Mouse (Mus musculus) left cerebral cortex, postnatal 10 days (tissue): ENCODE data around the gene Emid1. TPM values are rescaled to one million over a fixed set of nuclear protein-coding genes. Genes with fewer than 3 reads are reported as not detected.
A peak's percentile ranks its signal among the peaks of the same experiment; 100 is the strongest.
"Not testable (repeated sequence)": the region's sequence is repeated elsewhere in the genome, so short reads cannot be mapped to it uniquely, and the experiment has no call there.

Experiments
- DNase-seq, 2 experiments: peaks; one replicate each; pipeline ENCODE4 v3.0.0; 2021 to 2022; ENCODE audit warnings: low spot score in 2 of 2, mixed read lengths in 1 of 2; ENCODE audit errors: extremely low spot score in 1 of 2
- intact Hi-C: fragments of 180-260 bp; cut with DNase I; formaldehyde crosslinking; loops from one replicate; pipeline ENCODE4 v1.15.1; 2025
- total RNA-seq, 2 experiments: library from RNA; stranded (reverse); gene quantifications; 2 replicates each; pipeline ENCODE4 v1.2.3; 2021

Gene Emid1
- total RNA-seq, 2 experiments from 2014 or later: 49.3 to 54.0 TPM

- intact Hi-C loops, DNase-seq: not testable (repeated sequence)
These were observed 75.2 kb downstream of the Emid1 start for GRCm38 (mm10) chr11:5076843-5077242.

- DNase-seq: no peak
- intact Hi-C loops: no loop called here
These were observed 76.3 kb downstream of the Emid1 start for GRCm38 (mm10) chr11:5075760-5076159.

- no peak for DNase-seq
- intact Hi-C loops: no loop called here
These were observed 77.2 kb downstream of the Emid1 start for GRCm38 (mm10) chr11:5074882-5075281.

DNA sequence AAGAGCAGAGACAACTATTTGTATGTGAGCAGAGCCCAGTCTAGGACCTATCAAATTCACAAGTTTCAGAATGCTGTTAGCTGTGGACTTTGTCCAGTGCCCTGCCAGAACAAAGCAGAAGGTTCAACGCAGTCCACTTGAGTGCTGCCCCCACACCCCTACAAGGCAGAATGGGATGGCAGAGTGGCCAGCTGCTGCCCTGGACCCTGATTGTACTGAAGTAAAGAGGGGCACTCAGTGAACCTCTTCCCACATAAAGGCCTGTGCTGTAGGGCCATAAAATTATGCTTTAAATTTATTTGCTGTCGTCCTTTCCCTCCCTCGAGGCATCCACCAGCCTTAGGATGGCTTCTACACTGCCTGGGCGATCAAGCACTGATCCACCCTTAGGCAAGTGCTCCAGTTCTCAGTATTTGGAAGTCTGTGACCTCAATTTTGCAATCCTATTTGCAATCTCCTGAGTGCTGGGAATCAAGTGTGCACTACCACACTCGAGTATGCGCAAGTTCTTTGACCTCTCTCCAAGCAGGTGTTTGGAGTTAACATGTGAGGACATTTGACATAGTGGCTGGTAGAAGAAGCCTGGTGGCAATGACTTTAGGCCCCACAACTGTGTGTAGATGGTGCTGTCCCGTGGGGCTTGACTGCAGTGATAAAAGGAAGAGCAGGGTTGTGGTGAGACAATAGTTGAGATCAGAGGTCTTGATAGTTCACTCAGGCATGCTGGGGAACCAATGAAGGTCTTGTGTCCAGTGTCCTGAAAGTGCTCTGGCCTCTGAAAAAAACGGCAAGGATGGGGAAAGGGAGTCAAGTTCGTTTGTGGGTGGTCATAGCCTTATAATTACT, 83.7 kb downstream of the Emid1 start:
- intact Hi-C loops: loop anchor here (10.0 kb wide), 1 partner anchor 144 kb away; no protein-coding TSS in a partner anchor
- no peak for DNase-seq

- DNase-seq: no peak
- intact Hi-C loops: loop anchor here (10.0 kb wide), 1 partner anchor 142 kb away; no protein-coding TSS in a partner anchor
These were observed 85.0 kb downstream of the Emid1 start for GRCm38 (mm10) chr11:5067063-5067462.

- intact Hi-C loops: loop anchor here (10.0 kb wide), 1 partner anchor 140 kb away; no protein-coding TSS in a partner anchor
- peak in 1 of 2 experiments; percentile 94 for DNase-seq
These were observed 86.8 kb downstream of the Emid1 start, which contains the start of gene Gas2l1 for GRCm38 (mm10) chr11:5065056-5065821. TSS of gene Gas2l1 (minus strand) at chr11:5065327.

DNA sequence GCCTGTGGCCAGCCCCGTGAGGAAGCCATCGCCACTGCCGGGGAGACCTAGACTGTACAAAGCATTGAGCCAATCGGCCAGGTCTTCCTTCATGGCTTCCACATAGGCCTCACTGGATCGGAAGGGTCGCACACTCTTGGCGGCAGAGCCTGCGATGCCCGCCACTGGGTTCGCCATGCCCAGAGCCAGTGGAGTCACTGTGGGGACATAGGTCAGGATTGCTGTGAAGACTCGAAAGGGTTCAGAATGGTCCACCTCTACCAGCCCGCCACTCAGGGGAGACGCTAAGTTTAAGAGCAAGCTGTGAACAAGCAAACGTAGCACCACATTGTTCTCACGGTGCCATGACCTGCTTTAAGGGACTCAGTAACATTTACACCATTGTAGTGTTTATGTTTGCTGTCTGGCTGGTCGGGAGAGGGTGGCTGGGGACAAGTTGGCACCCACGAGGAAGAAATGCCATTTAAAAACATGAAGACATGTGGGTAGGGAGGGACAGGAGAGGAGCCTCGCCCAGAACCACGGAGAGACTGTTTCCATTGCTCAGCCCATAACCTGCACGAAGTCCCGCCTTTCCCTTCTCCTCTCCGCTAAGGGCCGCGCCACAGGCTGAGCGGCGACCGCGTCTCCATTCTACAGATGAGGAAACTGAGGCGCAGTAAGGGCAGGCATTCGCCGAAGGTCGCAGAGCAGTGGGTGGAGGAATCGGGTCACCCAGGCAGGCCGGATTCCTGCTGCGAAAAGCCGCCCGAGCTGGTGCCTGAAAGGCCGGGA, 87.6 kb downstream of the Emid1 start:
- DNase-seq: no peak
- intact Hi-C loops: loop anchor here (10.0 kb wide), 1 partner anchor 140 kb away; no protein-coding TSS in a partner anchor

DNA sequence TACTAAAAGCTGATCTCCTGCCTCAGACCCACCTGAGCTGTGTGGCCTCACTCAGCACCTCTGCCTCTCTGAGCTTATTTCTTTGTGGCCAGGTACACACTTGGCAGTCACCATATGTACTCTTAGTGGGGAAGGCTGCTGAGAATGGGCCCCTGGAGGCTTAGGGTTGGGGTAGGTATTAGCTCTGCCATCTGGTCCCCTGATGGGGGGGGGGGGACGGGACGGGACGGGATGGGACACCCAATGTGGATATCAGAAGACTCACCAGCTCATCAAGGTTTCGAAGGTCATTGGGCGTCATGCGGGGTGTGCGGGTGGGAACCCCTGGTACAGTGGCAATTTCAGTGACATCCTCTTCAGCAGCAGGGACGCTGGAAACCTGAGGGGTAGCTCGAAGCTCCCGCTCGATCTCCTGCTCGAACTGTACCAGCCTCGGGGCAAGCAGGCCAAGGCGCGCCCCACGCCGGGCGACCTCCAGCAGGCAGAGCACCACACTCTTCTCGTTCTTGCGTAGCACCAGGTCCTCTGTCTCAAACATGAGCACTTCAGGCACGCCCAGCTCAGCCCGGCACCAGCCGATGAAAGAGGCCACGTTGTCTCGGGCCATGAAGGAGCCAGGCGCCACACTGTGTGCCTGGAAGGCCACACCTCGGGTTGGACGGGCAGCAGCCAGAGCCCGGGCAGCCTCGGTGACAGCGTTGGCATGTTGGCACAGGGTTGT, 88.3 kb downstream of the Emid1 start:
- intact Hi-C loops: loop anchor here (10.0 kb wide), 1 partner anchor 139 kb away; no protein-coding TSS in a partner anchor
- DNase-seq: peak in 1 of 2 experiments; percentile 51

GRCm38 (mm10) chr11:5062860-5063505, 89.1 kb downstream of the Emid1 start:
- DNase-seq: no peak
- intact Hi-C loops: loop anchor here (10.0 kb wide), 1 partner anchor 138 kb away; no protein-coding TSS in a partner anchor

GRCm38 (mm10) chr11:5062326-5062725, 89.7 kb downstream of the Emid1 start:
- intact Hi-C loops: loop anchor here (10.0 kb wide), 1 partner anchor 138 kb away; no protein-coding TSS in a partner anchor
- DNase-seq: no peak

DNA sequence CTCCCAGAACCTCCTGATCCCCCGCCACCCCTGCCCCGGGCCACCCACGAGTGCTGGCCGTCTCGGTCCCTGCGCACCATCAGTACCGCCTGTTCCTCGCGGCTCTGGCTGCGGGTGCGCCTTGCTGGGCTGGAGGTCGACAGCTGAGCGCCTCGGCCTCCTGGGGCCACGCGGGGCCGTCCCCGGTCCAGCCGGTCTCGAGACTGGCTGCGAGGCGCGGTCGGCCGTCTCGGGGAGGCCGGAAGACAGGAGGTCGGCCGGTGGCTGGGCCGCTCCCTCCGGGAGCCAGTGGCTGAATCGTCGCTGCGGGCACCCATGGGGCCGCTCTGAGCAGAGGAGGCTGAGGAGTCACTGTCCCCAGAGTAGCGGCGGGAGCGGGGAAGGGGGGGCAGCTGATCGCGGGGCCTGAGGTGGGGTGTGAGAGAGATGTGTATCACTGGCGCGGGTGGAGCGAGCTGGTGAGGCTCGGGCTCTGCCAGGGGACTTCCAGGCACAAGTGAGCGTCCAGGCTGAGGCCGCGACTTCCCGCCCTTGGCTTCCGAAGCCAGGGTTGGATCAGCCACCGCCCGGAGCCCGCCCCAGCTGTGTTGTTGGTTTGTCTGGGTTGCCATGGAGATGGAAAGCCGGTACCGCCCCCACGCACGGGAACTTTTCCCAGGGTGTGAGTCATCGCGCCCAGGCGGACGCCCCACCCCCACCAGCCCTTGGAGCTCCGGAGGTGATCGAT, 90.5 kb downstream of the Emid1 start:
- intact Hi-C loops: loop anchor here (10.0 kb wide), 1 partner anchor 137 kb away; no protein-coding TSS in a partner anchor
- peak; percentile 88 to 95 for DNase-seq

GRCm38 (mm10) chr11:5060756-5061412, 91.2 kb downstream of the Emid1 start:
- DNase-seq: no peak
- intact Hi-C loops: loop anchor here (10.0 kb wide), 1 partner anchor 136 kb away; no protein-coding TSS in a partner anchor

DNA sequence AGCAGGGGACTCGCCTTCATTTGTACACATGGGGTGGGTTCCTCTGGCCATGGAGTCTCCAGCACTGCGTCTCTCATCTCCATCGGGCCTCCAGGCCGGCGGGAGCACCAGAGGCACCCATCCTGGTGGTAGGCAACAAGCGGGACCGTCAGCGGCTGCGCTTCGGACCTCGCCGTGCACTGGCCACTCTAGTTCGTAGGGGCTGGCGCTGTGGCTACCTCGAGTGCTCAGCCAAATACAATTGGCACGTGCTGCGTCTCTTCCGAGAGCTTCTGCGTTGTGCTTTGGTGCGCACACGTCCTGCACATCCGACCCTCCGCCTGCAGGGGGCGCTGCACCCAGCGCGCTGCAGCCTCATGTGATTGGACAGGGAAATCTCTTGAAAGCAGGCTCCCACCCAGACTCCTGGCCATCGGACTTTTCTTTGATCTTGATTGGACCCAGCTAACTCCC, 92.3 kb downstream of the Emid1 start:
- peak in 1 of 2 experiments; percentile 62 for DNase-seq
- intact Hi-C loops: loop anchor here (5.0 to 10.0 kb wide), 2 partner anchors 42 to 135 kb away; no protein-coding TSS in a partner anchor

DNA sequence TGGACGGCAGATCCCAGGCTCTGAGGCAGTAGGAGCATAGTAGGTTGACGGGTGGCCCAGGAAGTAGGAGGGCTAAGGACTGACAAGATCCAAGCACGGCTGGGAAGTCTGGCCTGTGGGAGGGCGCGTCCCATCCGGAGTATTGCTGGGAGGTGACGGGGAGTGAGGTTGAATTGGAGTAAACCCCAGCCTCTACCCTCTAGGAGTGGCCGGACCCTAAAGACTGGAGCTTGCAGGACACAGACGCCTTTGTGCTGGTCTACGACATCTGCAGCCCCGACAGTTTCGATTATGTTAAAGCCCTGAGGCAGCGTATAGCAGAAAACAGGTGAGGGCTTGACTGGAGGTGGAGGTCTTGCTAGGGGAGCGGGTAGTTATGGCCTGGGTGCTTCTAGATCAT, 92.8 kb downstream of the Emid1 start:
- intact Hi-C loops: loop anchor here (5.0 kb wide), 1 partner anchor 42 kb away; no protein-coding TSS in a partner anchor
- no peak for DNase-seq

GRCm38 (mm10) chr11:5058783-5059182, 93.3 kb downstream of the Emid1 start:
- no peak for DNase-seq
- intact Hi-C loops: loop anchor here (5.0 kb wide), 1 partner anchor 41 kb away; no protein-coding TSS in a partner anchor
